Mouse (Mus musculus) lung, embryonic 14.5 days (tissue): ENCODE data around the gene Ncam1. TPM values are rescaled to one million over a fixed set of nuclear protein-coding genes. Genes with fewer than 3 reads are reported as not detected.
A peak's percentile ranks its signal among the peaks of the same experiment; 100 is the strongest.

Experiments used
- ATAC-seq: fragments of 200-750 bp; cut with Nextera tagmentation; 2 replicates; pipeline ENCODE4 v1.8.0; 2017; ENCODE audit warnings: mild to moderate bottlenecking, moderate TSS enrichment, moderate library complexity; ENCODE audit not compliant: insufficient read depth
- DNase-seq: peaks from one replicate; pipeline ENCODE4 v3.0.0-alpha.2; 2015
- H3K27ac ChIP-seq: fragments of 300-500 bp; sonication (generic); 2 replicates; pipeline ENCODE4 v1.5.1; 2014; ENCODE audit warnings: low read depth, mild to moderate bottlenecking, moderate library complexity
- H3K27me3 ChIP-seq: fragments of 300-500 bp; sonication (generic); 2 replicates; pipeline ENCODE4 v1.6.1; 2014; ENCODE audit warnings: low read length, control low read depth; ENCODE audit not compliant: insufficient read depth
- H3K36me3 ChIP-seq: fragments of 300-500 bp; sonication (generic); 2 replicates; pipeline ENCODE4 v1.6.1; 2014; ENCODE audit warnings: control low read depth; ENCODE audit not compliant: insufficient read depth
- H3K4me1 ChIP-seq: fragments of 300-500 bp; sonication (generic); 2 replicates; pipeline ENCODE4 v1.6.1; 2014; ENCODE audit warnings: antibody characterized with exemption, control low read depth; ENCODE audit not compliant: insufficient read depth
- H3K4me2 ChIP-seq: fragments of 300-500 bp; sonication (generic); 2 replicates; pipeline ENCODE4 v1.6.1; 2014; ENCODE audit warnings: mild to moderate bottlenecking
- H3K4me3 ChIP-seq: fragments of 300-500 bp; sonication (generic); 2 replicates; pipeline ENCODE4 v1.5.1; 2014; ENCODE audit warnings: low read depth, low read length
- H3K9ac ChIP-seq: fragments of 300-500 bp; sonication (generic); 2 replicates; pipeline ENCODE4 v1.6.1; 2014
- H3K9me3 ChIP-seq: fragments of 300-500 bp; sonication (generic); 2 replicates; pipeline ENCODE4 v1.6.1; 2016; ENCODE audit warnings: low read depth, low read length, control low read depth
- CTCF ChIP-seq: IDR thresholded peaks from 2 replicates; pipeline ENCODE4 v1.5.1; 2016; ENCODE audit warnings: antibody characterized with exemption, low read depth
- WGBS: fragments of 180-500 bp; shearing (Covaris S2); extraction: QIAGEN DNeasy Blood & Tissue Kit; methylation state at CpG from one replicate; pipeline ENCODE4 v1.1.7; 2014; 5-methylcytosine and 5-hydroxymethylcytosine counted together
- polyA plus RNA-seq: library from polyadenylated mRNA; unstranded; fragments of >200 nt; fragmentation: Nextera tagmentation; extraction: Ambion mirVana; gene quantifications from 2 replicates; pipeline ENCODE4 v1.2.1, GENCODE M21; 2014

Ncam1 gene
- polyA plus RNA-seq, 1 experiment from 2014 or later = 19.6 TPM

GRCm38 (mm10) chr9:49606317-49606716 lies 192.4 kb downstream of the Ncam1 start:
- H3K27me3 ChIP-seq = no peaks in the 10 kb centered on the region
- no peaks in the 10 kb centered on the region for H3K36me3 ChIP-seq
- TF ChIP-seq CTCF = no peak
- H3K4me2 ChIP-seq = no peak overlapping the region
- peaks cover 5% of the 10 kb centered on the region; the same call in 1 of the 2 replicates for H3K4me1 ChIP-seq
- H3K4me3 ChIP-seq = no peak overlapping the region
- 40% methylated on average over 5 of the region's 5 CpGs for WGBS
- no peak for ATAC-seq
- H3K9ac ChIP-seq = no peak overlapping the region
- no peak overlapping the region for H3K27ac ChIP-seq
- H3K9me3 ChIP-seq = no peaks in the 10 kb centered on the region
- DNase-seq = no peak

GRCm38 (mm10) chr9:49605791-49606190 lies 192.9 kb downstream of the Ncam1 start:
- H3K4me3 ChIP-seq = no peak overlapping the region
- no peaks in the 10 kb centered on the region for H3K27me3 ChIP-seq
- no peak overlapping the region for H3K9ac ChIP-seq
- no peak overlapping the region for H3K4me2 ChIP-seq
- no peak overlapping the region for H3K27ac ChIP-seq
- no peaks in the 10 kb centered on the region for H3K36me3 ChIP-seq
- no peak for ATAC-seq
- WGBS = 30% methylated on average over 4 of the region's 4 CpGs
- peaks cover 5% of the 10 kb centered on the region; the same call in 1 of the 2 replicates for H3K4me1 ChIP-seq
- H3K9me3 ChIP-seq = no peaks in the 10 kb centered on the region
- no peak for DNase-seq
- no peak for TF ChIP-seq CTCF

GRCm38 (mm10) chr9:49605351-49605750 lies 193.4 kb downstream of the Ncam1 start:
- H3K4me3 ChIP-seq = no peak overlapping the region
- DNase-seq = no peak
- H3K4me1 ChIP-seq = peaks cover 5% of the 10 kb centered on the region; the same call in 1 of the 2 replicates
- TF ChIP-seq CTCF = no peak
- no peaks in the 10 kb centered on the region for H3K36me3 ChIP-seq
- ATAC-seq = no peak
- H3K4me2 ChIP-seq = no peak overlapping the region
- H3K27me3 ChIP-seq = no peaks in the 10 kb centered on the region
- H3K9me3 ChIP-seq = no peaks in the 10 kb centered on the region
- H3K9ac ChIP-seq = no peak overlapping the region
- 81% methylated on average over 3 of the region's 3 CpGs for WGBS
- no peak overlapping the region for H3K27ac ChIP-seq

GRCm38 (mm10) chr9:49601215-49601614 lies 197.5 kb downstream of the Ncam1 start:
- peaks cover 3% of the 10 kb centered on the region; the same call in 1 of the 2 replicates for H3K4me1 ChIP-seq
- WGBS = 73% methylated on average over 4 of the region's 4 CpGs
- H3K9me3 ChIP-seq = no peaks in the 10 kb centered on the region
- no peak for DNase-seq
- no peak overlapping the region for H3K4me2 ChIP-seq
- TF ChIP-seq CTCF = no peak
- H3K36me3 ChIP-seq = no peaks in the 10 kb centered on the region
- no peak overlapping the region for H3K9ac ChIP-seq
- ATAC-seq = no peak
- no peaks in the 10 kb centered on the region for H3K27me3 ChIP-seq
- H3K4me3 ChIP-seq = no peak overlapping the region
- H3K27ac ChIP-seq = no peak overlapping the region

GRCm38 (mm10) chr9:49595635-49596348 lies 202.9 kb downstream of the Ncam1 start:
- Histone ChIP-seq H3K4me1 (peaks cover 13% of the 10 kb centered on the region), H3K27ac (no peak overlapping the region), H3K27me3 (no peaks in the 10 kb centered on the region), H3K9ac (no peak overlapping the region), H3K9me3 (no peaks in the 10 kb centered on the region), H3K4me3 (no peak overlapping the region), H3K4me2 (no peak overlapping the region), H3K36me3 (no peaks in the 10 kb centered on the region)
- no peak for TF ChIP-seq CTCF
- 58% methylated on average over 11 of the region's 11 CpGs for WGBS
- DNase-seq = no peak
- no peak for ATAC-seq

GRCm38 (mm10) chr9:49594876-49595634 lies 203.7 kb downstream of the Ncam1 start:
- ATAC-seq (no peak), DNase-seq (peak; percentile 38)
- no peaks in the 10 kb centered on the region for H3K9me3 ChIP-seq
- H3K27ac ChIP-seq = no peak overlapping the region
- H3K4me1 ChIP-seq = peaks cover 13% of the 10 kb centered on the region
- no peak for TF ChIP-seq CTCF
- 36% methylated on average over 7 of the region's 7 CpGs for WGBS
- H3K4me3 ChIP-seq = no peak overlapping the region
- no peak overlapping the region for H3K4me2 ChIP-seq
- no peaks in the 10 kb centered on the region for H3K36me3 ChIP-seq
- H3K27me3 ChIP-seq = no peaks in the 10 kb centered on the region
- no peak overlapping the region for H3K9ac ChIP-seq

- Histone ChIP-seq H3K9me3 (no peaks in the 10 kb centered on the region), H3K9ac (no peak overlapping the region), H3K36me3 (no peaks in the 10 kb centered on the region), H3K4me1 (peaks cover 13% of the 10 kb centered on the region), H3K27ac (no peak overlapping the region), H3K4me3 (no peak overlapping the region), H3K4me2 (0 out of 2 replicates have a peak overlapping the region, but pooled peaks have one; percentile 20), H3K27me3 (no peaks in the 10 kb centered on the region)
- ATAC-seq (no peak), DNase-seq (peak; percentile 35)
- WGBS = 34% methylated on average over 10 of the region's 10 CpGs
- no peak for TF ChIP-seq CTCF
Observed at GRCm38 (mm10) chr9:49593951-49594536, 204.7 kb downstream of the Ncam1 start.
